Comparison of ENCODE assay signal across 7 mouse cellular contexts in the genomic region with DNA sequence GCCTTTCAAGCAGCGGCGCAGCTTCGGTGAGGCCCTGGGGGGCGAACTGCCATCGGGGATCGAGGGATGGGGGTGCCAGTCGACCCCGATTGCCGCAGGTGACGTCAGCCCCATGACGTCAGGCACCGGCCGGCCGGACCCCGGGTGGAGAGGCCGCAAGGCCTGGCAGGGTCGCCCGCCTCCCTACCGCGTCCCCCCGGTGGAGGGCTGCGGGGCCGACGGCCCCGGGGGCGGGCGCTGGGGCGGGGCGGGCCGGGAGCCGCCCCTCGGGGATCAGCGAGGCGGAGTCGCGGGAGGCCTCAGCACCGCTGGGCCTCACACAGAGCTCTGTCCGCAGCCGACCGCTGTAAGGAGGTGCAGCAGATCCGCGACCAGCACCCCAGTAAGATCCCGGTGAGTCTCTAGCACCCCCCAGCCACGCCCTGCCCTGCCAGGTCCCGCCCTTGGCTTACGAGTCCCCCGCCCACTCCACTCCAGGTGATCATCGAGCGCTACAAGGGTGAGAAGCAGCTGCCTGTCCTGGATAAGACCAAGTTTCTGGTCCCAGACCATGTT. TPM values are rescaled to one million over a fixed set of nuclear protein-coding genes. Genes with fewer than 3 reads are reported as not detected.
DNase-seq lines count a peak whose midpoint lies in the region; ATAC-seq lines count a peak whose summit lies in the region.

No protein-coding gene starts in this region.

- peak overlapping the region; percentile 74 for H3K27ac ChIP-seq in forebrain, embryonic 12.5 days
- peak overlapping the region; percentile 93 for H3K27ac ChIP-seq in hindbrain, embryonic 10.5 days

- 2% methylated on average over 49 of the region's 49 CpGs for WGBS in forebrain, embryonic 12.5 days
- WGBS in hindbrain, embryonic 10.5 days, result 1% methylated on average over 49 of the region's 49 CpGs

- no peaks in the 10 kb centered on the region for H3K9me3 ChIP-seq in forebrain, embryonic 12.5 days
- no peaks in the 10 kb centered on the region for H3K9me3 ChIP-seq in hindbrain, embryonic 10.5 days

- H3K9ac ChIP-seq in forebrain, embryonic 12.5 days, result peak overlapping the region; percentile 81

- H3K36me3 ChIP-seq in forebrain, embryonic 12.5 days (replicated peaks), result peaks cover 21% of the 10 kb centered on the region
- H3K36me3 ChIP-seq in hindbrain, embryonic 10.5 days, result peaks cover 40% of the 10 kb centered on the region

- H3K27me3 ChIP-seq in forebrain, embryonic 12.5 days, result no peaks in the 10 kb centered on the region
- no peaks in the 10 kb centered on the region for H3K27me3 ChIP-seq in hindbrain, embryonic 10.5 days (ENCODE audit: insufficient read depth, poor library complexity, severe bottlenecking)

- H3K4me1 ChIP-seq in forebrain, embryonic 12.5 days, result peaks cover 11% of the 10 kb centered on the region
- H3K4me1 ChIP-seq in hindbrain, embryonic 10.5 days (replicated peaks), result peaks cover 23% of the 10 kb centered on the region

- ATAC-seq in cerebellum, adult (ENCODE audit: insufficient number of reproducible peaks, low FRiP score, low TSS enrichment), result peak; percentile 27; the same call in 1 of the 2 replicates
- peak; percentile 82 for ATAC-seq in forebrain, embryonic 12.5 days (ENCODE audit: low FRiP score)
- peak; percentile 41 for ATAC-seq in megakaryocyte progenitor cell, adult 5-6 weeks (replicated peaks; ENCODE audit: poor library complexity)

- peak overlapping the region; percentile 73 for H3K4me2 ChIP-seq in forebrain, embryonic 12.5 days

- peak overlapping the region; percentile 77 for H3K4me3 ChIP-seq in forebrain, embryonic 12.5 days (replicated peaks)
- H3K4me3 ChIP-seq in hindbrain, embryonic 10.5 days, result peak overlapping the region; percentile 89

- DNase-seq in R1 (ENCODE audit: low read depth, low spot score), result peak; percentile 77
- peak; percentile 59 for DNase-seq in hindbrain, embryonic 10.5 days (ENCODE audit: low spot score)
- peak; percentile 49 to 57 for DNase-seq in left cerebral cortex, adult 8-10 months (ENCODE audit: low spot score in 2 of 2)
- DNase-seq in spleen, adult 18-20 months, result peak; percentile 46 to 59

RNA-seq across cellular contexts. Expression of a gene that starts 0.6 kb away (rescaled TPM):
- polyA plus RNA-seq in forebrain, embryonic 12.5 days (2016; fragmentation: Nextera tagmentation; extraction: Ambion mirVana), result 140 and 158 TPM in 2 replicates
- polyA plus RNA-seq in hindbrain, embryonic 10.5 days (2016; fragmentation: Nextera tagmentation; extraction: Ambion mirVana), result 123 and 212 TPM in 2 replicates
- total RNA-seq in left cerebral cortex, adult 8-10 months (2022), result 100 to 1,000 TPM; 303 to 332 (median 311) TPM
- total RNA-seq in megakaryocyte progenitor cell, adult 5-6 weeks (2015), result 3.4 and 4.0 TPM in 2 replicates
- 0.71 and 1.8 TPM in 2 replicates for total RNA-seq in megakaryocyte progenitor cell, adult 5-6 weeks (2017)

RNA-seq across cellular contexts. Expression of a gene that starts 40.4 kb away (rescaled TPM):
- polyA plus RNA-seq in forebrain, embryonic 12.5 days (2016; fragmentation: Nextera tagmentation; extraction: Ambion mirVana), result 447 and 470 TPM in 2 replicates
- 425 and 519 TPM in 2 replicates for polyA plus RNA-seq in hindbrain, embryonic 10.5 days (2016; fragmentation: Nextera tagmentation; extraction: Ambion mirVana)
- 100 to 1,000 TPM; 217 to 305 (median 251) TPM for total RNA-seq in left cerebral cortex, adult 8-10 months (2022)
- 378 and 407 TPM in 2 replicates for total RNA-seq in megakaryocyte progenitor cell, adult 5-6 weeks (2015)
- 230 and 257 TPM in 2 replicates for total RNA-seq in megakaryocyte progenitor cell, adult 5-6 weeks (2017)

Comparison
In these comparisons a context has a peak if more than half of its experiments do, and no peak if none do; other contexts are left out.
1. Peak in every context shown above with its lines: DNase-seq, ATAC-seq, H3K4me3 ChIP-seq and H3K27ac ChIP-seq.
2. ATAC-seq: peak in every context shown above with its lines; median percentile 82 in forebrain, embryonic 12.5 days; 41 in megakaryocyte progenitor cell, adult 5-6 weeks; 27 in cerebellum, adult.
3. RNA of a gene that starts 0.6 kb away (total RNA-seq): 303 to 332 TPM in left cerebral cortex, adult 8-10 months; 0.71 to 4.0 TPM in megakaryocyte progenitor cell, adult 5-6 weeks; every median in the first group is over 10 times any median in the second.